Mouse (Mus musculus) urinary bladder, postnatal 10 days (tissue): ENCODE data around the gene Ccp110.

Source experiments
- DNase-seq: peaks from one replicate; pipeline ENCODE4 v3.0.0; 2022; ENCODE audit warnings: low spot score

Gene Ccp110

DNA sequence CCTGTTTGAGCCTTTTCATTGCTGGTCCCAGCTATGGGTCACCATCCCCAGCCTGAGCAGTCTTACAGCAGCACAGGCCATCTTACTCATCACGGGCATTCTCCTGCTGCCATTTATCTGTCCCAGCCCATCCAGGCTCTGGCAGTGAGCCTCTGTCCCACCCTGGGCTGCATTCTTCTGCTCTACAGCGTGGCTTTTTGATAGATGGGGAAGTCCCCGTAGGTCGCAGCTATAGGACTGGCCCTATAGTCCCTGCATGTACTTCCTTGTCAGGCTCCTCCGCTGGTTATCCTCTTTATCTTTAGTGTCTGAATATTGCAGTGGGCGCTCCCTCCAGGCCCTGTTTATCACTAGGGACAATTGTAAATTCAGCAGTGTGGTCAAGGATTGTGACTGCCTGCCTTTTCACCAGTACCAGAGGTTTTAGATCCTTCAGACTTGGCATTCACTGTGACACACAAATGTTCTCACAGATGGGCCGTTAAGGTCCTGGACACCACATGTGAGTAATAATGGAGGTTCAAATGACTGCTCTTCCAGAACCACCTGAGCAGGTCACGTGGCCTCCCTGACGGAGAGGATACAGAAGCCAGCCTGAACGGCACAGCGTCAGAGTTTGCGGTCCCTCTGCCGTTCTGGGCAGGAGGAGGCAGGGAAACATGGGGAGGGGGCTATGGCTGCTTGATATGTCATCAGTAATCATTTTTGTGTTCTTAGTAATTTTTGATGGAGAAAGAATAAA lies 16.7 kb downstream of the Ccp110 start:
- DNase-seq: no peak

DNA sequence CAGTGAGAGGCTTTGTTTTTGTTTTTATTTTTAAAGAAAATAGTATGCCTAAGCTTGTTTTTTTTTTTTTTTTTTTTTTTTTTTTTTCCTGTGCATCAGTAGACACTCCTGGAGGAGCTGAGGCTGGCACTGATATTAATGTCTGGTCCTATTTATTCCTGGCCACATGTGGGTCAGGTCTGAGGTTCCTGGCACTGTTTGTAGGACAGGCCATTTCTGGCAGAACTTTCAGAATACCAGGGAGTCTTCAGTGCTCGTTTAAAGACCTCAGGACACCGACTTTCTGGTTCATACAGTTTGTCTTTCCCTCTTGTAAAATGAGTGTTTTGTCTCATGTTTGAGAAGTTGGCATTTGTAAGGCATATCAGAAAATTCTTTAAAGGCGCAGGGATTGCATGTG lies 19.4 kb downstream of the Ccp110 start:
- no peak for DNase-seq

GRCm38 (mm10) chr7:118733225-118733624 lies 20.9 kb downstream of the Ccp110 start:
- DNase-seq: no peak

DNA sequence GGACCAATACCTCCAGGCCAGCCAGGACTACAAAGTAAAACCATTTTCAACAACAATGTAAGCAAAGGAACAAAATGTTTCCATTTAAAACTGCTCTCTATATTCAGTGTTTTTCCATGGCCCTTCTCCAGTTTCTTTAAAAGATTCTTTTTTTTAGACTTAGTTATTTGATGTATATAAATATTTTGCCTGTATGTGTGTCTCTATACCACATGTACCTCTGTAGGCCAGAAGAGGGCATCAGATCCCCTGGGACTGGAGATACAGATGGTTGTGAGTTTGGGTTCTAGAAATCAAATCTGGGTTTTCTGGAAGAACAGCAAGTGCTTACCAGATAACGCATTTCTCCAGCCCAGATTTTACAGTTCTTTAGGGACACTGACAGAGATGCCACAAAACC lies 26.4 kb downstream of the Ccp110 start:
- no peak for DNase-seq

- no peak for DNase-seq
Observed at GRCm38 (mm10) chr7:118739975-118740531, 27.7 kb downstream of the Ccp110 start, which contains the start of gene Vps35l. Gene Vps35l (plus strand): TSS chr7:118740226.

DNA sequence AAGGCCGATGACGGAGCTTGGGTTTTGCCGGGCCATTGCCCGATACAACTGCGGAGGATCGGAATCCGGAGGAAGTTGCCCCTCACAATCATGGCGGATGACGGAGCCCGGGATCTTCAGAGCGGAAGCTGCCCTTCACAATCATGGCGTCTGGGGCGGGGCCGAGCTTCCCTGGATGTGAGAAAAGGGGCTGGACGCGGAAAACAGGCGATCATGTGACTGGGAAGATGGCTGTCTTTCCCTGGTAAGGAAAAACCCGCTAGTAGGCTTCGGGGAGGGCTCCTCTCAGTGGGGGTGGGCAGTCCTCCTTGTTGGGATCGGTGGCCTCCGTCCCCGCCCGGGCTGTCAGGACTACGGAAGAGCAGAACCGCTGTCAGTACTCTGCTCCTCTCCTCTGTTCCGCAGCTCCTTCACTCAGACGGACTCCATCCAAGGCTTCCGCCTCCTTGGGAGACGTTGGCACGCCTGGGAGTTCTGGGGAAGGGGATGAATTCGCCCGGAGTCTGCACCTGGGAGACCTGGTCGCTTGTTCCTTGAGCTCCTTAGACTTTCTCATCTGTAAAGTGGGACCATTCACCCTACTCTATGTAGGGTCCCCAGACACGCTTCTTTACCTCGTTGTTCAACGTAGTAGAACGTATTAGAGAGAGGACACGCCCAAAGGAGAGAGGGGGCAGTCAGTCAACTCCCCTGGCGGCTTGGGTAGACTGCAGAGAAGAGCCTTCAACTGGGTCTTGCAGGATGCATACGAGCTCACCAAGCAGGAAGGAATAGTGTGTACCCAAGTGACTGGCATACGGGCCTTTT lies 28.4 kb downstream of the Ccp110 start:
- peak; percentile 94 for DNase-seq

DNA sequence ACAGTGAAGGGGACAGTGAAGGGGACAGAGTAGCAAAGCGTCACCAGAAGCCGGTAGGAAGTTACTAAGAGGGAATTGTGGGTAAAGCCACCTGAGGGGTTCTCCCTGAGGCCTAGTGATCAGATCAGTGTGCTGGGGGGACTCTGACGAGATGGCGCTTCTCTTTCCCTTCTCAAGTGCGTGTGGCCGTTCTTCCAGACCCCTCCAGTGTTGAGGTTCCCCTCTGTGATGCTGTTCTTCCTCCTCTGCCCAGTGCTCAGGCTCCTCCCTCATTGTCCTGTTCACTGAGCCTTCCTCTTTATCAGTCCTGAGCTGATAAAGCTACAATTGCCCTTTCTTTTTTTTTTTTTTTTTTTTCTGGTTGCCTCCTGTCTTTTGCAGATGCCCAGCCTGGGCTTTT lies 29.9 kb downstream of the Ccp110 start:
- no peak for DNase-seq

- no peak for DNase-seq
Observed at GRCm38 (mm10) chr7:118744766-118745165, 32.4 kb downstream of the Ccp110 start.

- no peak for DNase-seq
Observed at GRCm38 (mm10) chr7:118747891-118748672, 35.7 kb downstream of the Ccp110 start.

DNA sequence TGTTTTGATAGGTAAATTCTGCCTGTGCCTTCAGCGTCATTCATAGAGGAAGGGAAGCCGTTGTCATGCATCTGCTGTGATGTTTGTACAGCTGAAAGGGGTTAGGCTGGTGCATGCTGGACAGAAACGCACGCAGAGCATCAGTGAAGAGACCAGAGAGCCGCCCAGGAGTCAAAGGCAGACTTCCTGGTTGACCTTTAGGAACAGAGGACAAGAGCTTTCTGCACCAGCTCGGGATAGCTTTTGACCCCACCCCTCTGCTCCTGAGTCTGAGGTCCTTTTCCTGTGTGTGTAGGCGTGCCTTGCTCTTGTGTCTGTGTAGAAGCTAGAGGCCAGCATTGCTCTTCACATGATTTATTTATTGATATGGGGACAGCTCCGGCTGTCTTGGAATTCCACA lies 37.4 kb downstream of the Ccp110 start:
- DNase-seq: no peak

DNA sequence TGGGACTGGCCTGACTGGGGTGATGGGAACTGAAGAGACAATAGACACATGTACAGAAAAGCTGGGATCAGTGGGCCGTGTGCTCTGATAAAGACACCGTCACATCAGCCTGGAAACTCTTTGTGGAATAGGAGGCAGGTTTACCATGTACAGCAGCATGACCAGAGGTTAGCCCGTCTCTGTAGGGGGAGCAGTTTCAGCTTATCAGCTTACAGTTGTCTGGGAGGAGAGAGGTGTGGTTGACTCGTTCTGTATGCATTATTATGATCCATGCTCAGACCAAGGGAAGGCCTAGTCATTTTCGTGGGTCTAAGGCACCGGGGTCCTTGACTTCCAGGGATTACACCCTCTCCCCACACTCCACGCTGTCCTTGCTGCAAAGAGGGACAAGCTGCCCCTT lies 39.3 kb downstream of the Ccp110 start:
- no peak for DNase-seq

GRCm38 (mm10) chr7:118755756-118756155 lies 43.4 kb downstream of the Ccp110 start:
- no peak for DNase-seq

DNA sequence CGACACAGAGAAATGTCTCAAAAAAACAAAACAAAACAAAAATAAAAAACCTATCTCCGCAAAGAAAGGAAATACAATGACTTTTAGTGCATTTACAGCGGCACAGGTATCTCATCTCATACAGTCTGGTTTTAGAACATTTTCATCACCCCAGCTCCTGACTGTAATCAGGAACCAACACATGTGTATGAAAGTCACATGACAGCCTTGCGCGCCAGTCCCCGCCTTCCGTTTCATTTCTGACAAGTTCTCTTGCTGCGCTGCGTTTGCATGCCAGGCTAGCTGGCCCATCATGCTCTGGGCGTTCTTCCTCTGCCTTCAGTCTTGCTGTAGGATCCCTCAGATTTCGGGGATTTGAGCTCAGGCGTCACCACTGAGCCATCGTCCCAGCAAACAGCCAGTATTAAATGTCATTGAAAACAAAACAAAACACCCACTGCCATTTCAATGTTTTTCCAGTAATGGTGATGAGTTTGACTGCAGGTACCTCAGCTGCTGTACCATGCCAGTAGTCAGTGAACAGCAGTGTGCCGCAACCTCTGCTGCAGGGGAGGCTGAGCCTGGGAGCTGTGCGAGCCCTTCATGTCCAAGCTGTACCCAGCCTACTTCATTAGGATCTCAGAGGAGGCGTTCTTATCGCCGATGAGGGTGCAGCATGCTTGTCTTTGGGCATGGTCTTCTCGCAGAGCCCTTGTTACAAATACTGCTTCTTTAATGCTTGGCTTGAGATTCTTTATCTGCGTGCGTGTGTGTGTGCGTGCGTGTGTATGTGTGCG lies 44.3 kb downstream of the Ccp110 start:
- no peak for DNase-seq

GRCm38 (mm10) chr7:118758369-118758768 lies 46.0 kb downstream of the Ccp110 start:
- no peak for DNase-seq

GRCm38 (mm10) chr7:118759372-118759771 lies 47.0 kb downstream of the Ccp110 start:
- DNase-seq: no peak

DNA sequence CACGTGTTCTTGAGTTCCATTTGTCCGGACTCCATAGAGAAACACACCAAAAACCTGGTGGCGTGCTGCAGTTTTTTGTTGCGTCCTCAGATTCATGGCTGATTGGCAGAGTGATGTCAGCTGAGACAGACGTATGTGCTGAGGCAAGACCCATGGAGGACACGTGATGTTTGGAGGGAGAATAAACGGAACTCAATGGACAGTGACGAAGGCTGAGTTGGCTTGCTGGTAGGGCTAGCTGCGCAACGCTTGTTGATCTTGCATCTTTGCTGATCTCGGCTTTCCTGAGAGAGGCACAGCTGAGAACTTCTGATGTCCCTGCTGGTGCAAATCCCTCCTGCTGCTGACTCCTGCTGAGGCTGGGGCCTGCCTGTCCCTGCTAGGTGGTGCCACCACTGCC lies 51.6 kb downstream of the Ccp110 start:
- DNase-seq: no peak

DNA sequence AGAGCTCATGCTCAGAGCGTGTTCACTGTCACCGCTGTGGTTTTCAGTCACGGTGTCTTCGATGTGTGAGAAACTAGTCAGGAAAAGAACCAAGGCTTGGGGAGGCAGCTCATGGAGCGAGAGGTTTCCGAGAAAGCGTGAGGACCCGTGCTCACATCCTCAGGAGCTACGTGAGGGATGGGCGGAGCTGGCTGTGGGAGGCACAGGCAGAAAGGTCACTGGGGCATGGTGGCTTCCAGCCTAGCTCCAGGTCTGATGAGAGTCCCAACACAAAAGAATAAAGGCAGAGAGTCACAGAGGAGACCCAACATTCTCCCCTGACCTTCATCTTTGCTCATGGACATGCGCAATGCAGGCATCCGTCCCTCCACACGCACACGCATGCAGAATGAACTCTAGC lies 52.4 kb downstream of the Ccp110 start:
- DNase-seq: no peak

DNA sequence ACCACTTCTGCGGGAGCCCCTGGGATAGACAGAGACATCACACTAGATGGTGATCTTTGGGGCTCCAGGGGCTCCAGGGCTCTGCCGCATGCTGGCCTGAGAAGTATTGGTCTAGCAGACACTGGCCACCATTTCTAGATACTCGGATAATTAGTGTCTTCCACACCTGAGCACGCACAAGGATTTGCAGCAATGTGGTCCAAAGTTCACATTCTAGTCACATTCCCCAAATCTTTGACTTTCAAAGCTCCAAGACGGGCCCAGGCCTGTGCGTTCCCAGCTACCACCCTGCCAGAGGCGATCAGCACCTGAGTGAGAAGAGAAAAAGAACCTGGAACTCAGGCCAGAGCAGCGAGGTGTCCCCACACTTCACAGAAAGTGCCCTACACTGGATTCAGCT lies 53.3 kb downstream of the Ccp110 start:
- no peak for DNase-seq

GRCm38 (mm10) chr7:118766119-118766833 lies 53.9 kb downstream of the Ccp110 start:
- DNase-seq: no peak

DNA sequence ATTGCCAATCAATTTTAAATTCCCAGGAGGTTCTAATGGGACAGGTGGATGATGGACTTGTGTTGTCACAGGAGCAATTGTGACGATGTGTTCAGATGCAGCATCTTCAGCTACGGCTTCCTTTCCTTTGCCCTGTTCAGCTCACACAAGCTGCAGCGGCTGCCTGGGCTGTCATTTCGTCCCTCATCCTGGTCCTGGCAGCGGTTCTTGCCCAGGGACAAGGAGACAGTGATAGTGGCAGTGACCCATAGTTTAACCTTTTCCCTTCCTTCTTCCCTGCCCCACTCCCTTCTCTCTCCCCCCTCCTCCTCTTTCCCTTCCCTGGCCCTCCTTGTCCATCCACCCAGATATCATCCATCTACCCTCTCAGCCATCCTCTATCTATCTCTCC lies 54.5 kb downstream of the Ccp110 start:
- no peak for DNase-seq

DNA sequence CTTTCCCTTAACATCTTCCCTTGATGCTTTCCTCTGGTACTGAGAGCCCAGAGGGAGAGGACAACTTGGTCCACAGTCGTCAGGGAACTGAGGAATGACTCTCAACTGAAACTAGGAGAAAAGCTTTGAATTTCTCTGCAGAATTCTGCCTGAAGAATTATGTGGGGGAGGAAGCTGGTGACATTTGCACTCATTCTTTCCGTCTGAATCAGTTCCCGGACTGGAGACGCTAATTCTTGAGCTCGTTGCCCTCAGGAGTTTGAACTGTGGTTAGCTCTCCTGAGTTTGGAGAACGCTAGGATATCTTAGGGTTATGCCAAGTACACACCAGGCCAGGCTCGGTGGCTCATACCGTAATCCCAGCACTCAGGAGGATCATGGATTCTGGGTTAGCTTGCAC lies 56.9 kb downstream of the Ccp110 start:
- DNase-seq: no peak
